Mouse (Mus musculus): ENCODE data around the gene Cdrt4.

- TF ChIP-seq MXI1 (IDR thresholded peaks at IDR 0.05; ENCODE audit: low read depth, low read length) (no peak), CTCF (conservative IDR thresholded peaks at IDR 0.05 in 1 of 2, IDR thresholded peaks at IDR 0.05 in 1 of 2; ENCODE audit: low read depth in 2 of 2, low read length in 2 of 2) (no peak), EP300 (IDR thresholded peaks at IDR 0.05; ENCODE audit: low read length) (no peak), POLR2A (IDR thresholded peaks at IDR 0.05; ENCODE audit: low read depth, low read length) (no peak), KAT2A (IDR thresholded peaks at IDR 0.05; ENCODE audit: insufficient replicate concordance, low read length) (no peak), CHD1 (IDR thresholded peaks at IDR 0.05; ENCODE audit: low read depth, low read length) (no peak), TCF12 (IDR thresholded peaks at IDR 0.05; ENCODE audit: low read depth, low read length) (no peak), ZMIZ1 (IDR thresholded peaks at IDR 0.05; ENCODE audit: low read depth, low read length) (no peak), USF1 (IDR thresholded peaks at IDR 0.05; ENCODE audit: low read depth, low read length) (no peak)
These were observed 84.6 kb downstream of the Cdrt4 start for GRCm38 (mm10) chr11:63035420-63036211.

All from CH12.LX (cell line).